20 mouse cellular contexts compared by ENCODE assay signal in genomic region chr1:64655415-64655814, GRCm38 (mm10). TPM values are rescaled to one million over a fixed set of nuclear protein-coding genes. Genes with fewer than 3 reads are reported as not detected.
DNase-seq lines count a peak whose midpoint lies in the region; ATAC-seq lines count a peak whose summit lies in the region.
"Had no signal": no experiment of that assay in that cellular context is flagged by ENCODE, and none has a peak within 500 bp of the region (broad histone marks: within the 10 kb centered on the region; RNA-seq: fewer than 3 reads in every experiment).

No protein-coding gene starts in this region.

- no peaks in the 10 kb centered on the region for H3K27me3 ChIP-seq in forebrain, embryonic 14.5 days (replicated peaks; ENCODE audit: control insufficient read depth, insufficient read depth, low read length)
- H3K27me3 ChIP-seq in forebrain, embryonic 16.5 days (replicated peaks; ENCODE audit: control insufficient read depth, insufficient read depth, low read length) = no peaks in the 10 kb centered on the region
- H3K27me3 ChIP-seq: forebrain, embryonic 13.5 days; heart, embryonic 13.5 days; Patski had no signal

- ATAC-seq in forebrain, embryonic 14.5 days = no peak
- ATAC-seq in forebrain, embryonic 16.5 days = no peak
- ATAC-seq: CD4-positive, CD25-positive, alpha-beta regulatory T cell, adult 4 months; forebrain, embryonic 13.5 days; hindbrain, embryonic 16.5 days; Patski had no signal

- no peaks in the 10 kb centered on the region for H3K4me1 ChIP-seq in forebrain, embryonic 14.5 days (ENCODE audit: control insufficient read depth, insufficient read depth, low read length)
- H3K4me1 ChIP-seq in forebrain, embryonic 16.5 days (replicated peaks; ENCODE audit: control insufficient read depth, insufficient read depth, low read length) = no peaks in the 10 kb centered on the region
- H3K4me1 ChIP-seq: forebrain, embryonic 13.5 days; heart, embryonic 13.5 days had no signal

- 3% methylated on average over 1 of the region's 1 CpGs for WGBS in forebrain, embryonic 14.5 days
- 3% methylated on average over 1 of the region's 1 CpGs for WGBS in forebrain, embryonic 16.5 days

- no peak overlapping the region for H3K27ac ChIP-seq in forebrain, embryonic 14.5 days (ENCODE audit: low read depth, low read length)
- H3K27ac ChIP-seq in forebrain, embryonic 16.5 days (ENCODE audit: low read length) = no peak overlapping the region
- H3K27ac ChIP-seq: embryonic facial prominence, embryonic 10.5 days; forebrain, embryonic 13.5 days; heart, embryonic 13.5 days had no signal

- no peak overlapping the region for H3K9ac ChIP-seq in forebrain, embryonic 14.5 days (ENCODE audit: low read length)
- no peak overlapping the region for H3K9ac ChIP-seq in forebrain, embryonic 16.5 days (replicated peaks; ENCODE audit: low read depth, low read length)
- H3K9ac ChIP-seq: forebrain, embryonic 13.5 days; heart, embryonic 13.5 days had no signal

- no peak overlapping the region for H3K4me2 ChIP-seq in forebrain, embryonic 14.5 days (ENCODE audit: low read length)
- no peak overlapping the region for H3K4me2 ChIP-seq in forebrain, embryonic 16.5 days (ENCODE audit: low read length)
- H3K4me2 ChIP-seq: forebrain, embryonic 13.5 days; heart, embryonic 13.5 days had no signal

- H3K36me3 ChIP-seq in forebrain, embryonic 14.5 days (ENCODE audit: control insufficient read depth, insufficient read depth, low read length) = no peaks in the 10 kb centered on the region
- no peaks in the 10 kb centered on the region for H3K36me3 ChIP-seq in forebrain, embryonic 16.5 days (ENCODE audit: control insufficient read depth, insufficient read depth)
- H3K36me3 ChIP-seq: embryonic facial prominence, embryonic 10.5 days; heart, embryonic 13.5 days had no signal

- H3K9me3 ChIP-seq in forebrain, embryonic 14.5 days (replicated peaks; ENCODE audit: control insufficient read depth, low read length) = no peaks in the 10 kb centered on the region
- no peaks in the 10 kb centered on the region for H3K9me3 ChIP-seq in forebrain, embryonic 16.5 days (ENCODE audit: control insufficient read depth, low read length)
- H3K9me3 ChIP-seq: embryonic facial prominence, embryonic 10.5 days; forebrain, embryonic 13.5 days; heart, embryonic 13.5 days had no signal

- H3K4me3 ChIP-seq in forebrain, embryonic 14.5 days (ENCODE audit: low read depth, low read length) = no peak overlapping the region
- no peak overlapping the region for H3K4me3 ChIP-seq in forebrain, embryonic 16.5 days (replicated peaks; ENCODE audit: low read length)
- H3K4me3 ChIP-seq: embryonic facial prominence, embryonic 10.5 days; forebrain, embryonic 13.5 days; heart, embryonic 13.5 days had no signal

- DNase-seq in forebrain, embryonic 14.5 days (ENCODE audit: low spot score) = peak; percentile 11
- peak; percentile 31 for DNase-seq in thymus, postnatal 0 days (ENCODE audit: low spot score)
- no peak for DNase-seq in thymus, adult 18-20 months
- peak; percentile 92 for DNase-seq in R1 (ENCODE audit: low read depth, low spot score)
- peak; percentile 45 for DNase-seq in thymus, postnatal 4 days
- no peak for DNase-seq in kidney, postnatal 14 days
- DNase-seq: adrenal gland, postnatal 10 days; B cell, adult 2 months; cerebellum, adult 2 months; cerebellum, postnatal 10 days; gastrocnemius, postnatal 36 days; heart, adult 11 months; heart, postnatal 36 days had no signal

RNA-seq across cellular contexts. Expression of gene Ccnyl1, which starts 34.8 kb away (rescaled TPM):
- polyA plus RNA-seq in forebrain, embryonic 14.5 days (2014; fragmentation: Nextera tagmentation; extraction: Ambion mirVana) = 6.6 and 6.9 TPM in 2 replicates
- polyA plus RNA-seq in forebrain, embryonic 16.5 days (2015; fragmentation: Nextera tagmentation; extraction: Ambion mirVana) = 3.9 and 4.4 TPM in 2 replicates
- 1.6 and 2.4 TPM in 2 replicates for polyA plus RNA-seq in thymus, postnatal 0 days (2015; fragmentation: Nextera tagmentation; extraction: Ambion mirVana)

RNA-seq across cellular contexts. Expression of gene Mettl21a, which starts 38.4 kb away (rescaled TPM):
- polyA plus RNA-seq in forebrain, embryonic 14.5 days (2014; fragmentation: Nextera tagmentation; extraction: Ambion mirVana) = 23.7 and 25.8 TPM in 2 replicates
- 21.2 and 22.8 TPM in 2 replicates for polyA plus RNA-seq in forebrain, embryonic 16.5 days (2015; fragmentation: Nextera tagmentation; extraction: Ambion mirVana)
- 14.9 and 15.9 TPM in 2 replicates for polyA plus RNA-seq in thymus, postnatal 0 days (2015; fragmentation: Nextera tagmentation; extraction: Ambion mirVana)

Comparison
In these comparisons a context has a peak if more than half of its experiments do, and no peak if none do; other contexts are left out.
1. DNase-seq: peak in forebrain, embryonic 14.5 days (single experiment), thymus, postnatal 0 days (single experiment), R1 (single experiment) and thymus, postnatal 4 days (single experiment); none in thymus, adult 18-20 months (0 of 2) and kidney, postnatal 14 days (single experiment).